Mouse (Mus musculus): ENCODE data around the gene Safb2. TPM values are rescaled to one million over a fixed set of nuclear protein-coding genes. Genes with fewer than 3 reads are reported as not detected.
"Not testable (repeated sequence)": the region's sequence is repeated elsewhere in the genome, so short reads cannot be mapped to it uniquely, and the experiment has no call there.

The Safb2 gene
- polyA plus RNA-seq, 1 experiment from 2014 or later = 43.5 TPM

DNA sequence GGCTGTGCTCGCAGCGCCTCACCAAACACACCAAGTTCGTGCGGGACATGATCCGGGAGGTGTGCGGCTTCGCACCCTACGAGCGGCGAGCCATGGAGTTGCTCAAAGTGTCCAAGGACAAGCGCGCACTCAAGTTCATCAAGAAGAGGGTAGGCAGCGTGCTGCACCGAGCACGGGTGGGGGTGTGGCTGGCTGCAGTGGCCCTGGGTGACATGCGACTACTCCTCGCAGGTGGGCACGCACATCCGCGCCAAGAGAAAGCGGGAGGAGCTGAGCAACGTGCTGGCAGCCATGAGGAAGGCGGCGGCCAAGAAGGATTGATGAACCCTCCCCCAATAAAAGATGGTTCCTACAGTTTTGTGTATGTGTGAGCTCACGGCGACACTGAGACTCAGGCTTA, 29.5 kb upstream of the Safb2 start:
- H3K4me3 ChIP-seq (ENCODE audit: control insufficient read depth in 1 of 2, insufficient read depth in 1 of 2, low read depth in 1 of 2, low read length in 2 of 2) = peak overlapping the region; percentile 75 to 91
- peak overlapping the region; percentile 84 to 88 for H3K27ac ChIP-seq (replicated peaks in 1 of 2; ENCODE audit: control insufficient read depth in 1 of 2, insufficient read depth in 1 of 2, low read depth in 2 of 2, low read length in 2 of 2)
- H3K36me3 ChIP-seq (ENCODE audit: control insufficient read depth, insufficient read depth, low read length) = peaks cover 49% of the 10 kb centered on the region
- not testable (repeated sequence) for H3K27me3 ChIP-seq (ENCODE audit: control insufficient read depth, insufficient read depth, low read length); H3K9me3 ChIP-seq (ENCODE audit: control insufficient read depth, low read length); ATAC-seq (ENCODE audit: insufficient number of reproducible peaks, insufficient read depth, low FRiP score, low read depth)
- H3K4me1 ChIP-seq (ENCODE audit: control insufficient read depth in 2 of 2, insufficient read depth in 2 of 2, low read length in 2 of 2) = peaks cover 3 to 18% of the 10 kb centered on the region in 2 experiments; a peak in 3 of 4 replicates
- H3K9ac ChIP-seq (ENCODE audit: low read length) = peak overlapping the region; percentile 92
- H3K4me2 ChIP-seq (ENCODE audit: low read length) = peak overlapping the region; percentile 87
- 1% methylated on average over 24 of the region's 26 CpGs for WGBS

DNA sequence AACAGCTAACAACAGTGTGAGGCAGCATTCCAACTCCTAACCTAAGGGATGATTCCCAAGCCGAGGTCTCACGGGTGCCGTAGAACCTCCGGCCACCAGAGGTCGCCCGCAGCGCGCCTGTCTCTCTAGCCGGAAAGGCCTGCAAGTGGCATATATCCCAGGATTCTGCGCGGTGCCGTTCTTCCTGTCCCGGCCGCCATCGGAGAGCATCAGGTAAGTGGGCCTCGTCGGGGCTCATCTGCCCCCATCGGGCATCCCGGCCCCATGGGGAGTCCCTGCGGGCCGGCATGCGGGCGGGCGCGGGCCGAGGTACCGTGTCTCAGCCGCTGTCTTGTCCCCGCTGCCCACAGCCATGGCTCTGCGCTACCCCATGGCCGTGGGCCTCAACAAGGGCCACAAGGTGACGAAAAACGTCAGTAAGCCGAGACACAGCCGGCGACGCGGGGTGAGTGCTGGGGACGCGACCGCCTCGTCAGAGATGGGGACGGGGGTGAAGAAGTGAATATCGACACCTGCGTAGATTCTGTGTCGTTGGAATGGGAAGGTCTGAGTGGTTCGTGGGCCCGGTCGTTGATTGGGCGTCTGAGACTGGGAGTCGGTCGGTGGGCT, 29.0 kb upstream of the Safb2 start, which contains the start of gene Rpl36:
Gene Rpl36, plus strand, starts transcription at position 181 of the 609 bp plus-strand sequence.
- Histone ChIP-seq H3K4me2 (ENCODE audit: low read length) (peak within 1 kb of the TSS; percentile 87), H3K4me3 (ENCODE audit: control insufficient read depth in 1 of 2, insufficient read depth in 1 of 2, low read depth in 1 of 2, low read length in 2 of 2) (peak within 1 kb of the TSS; percentile 75 to 91), H3K27me3 (ENCODE audit: control insufficient read depth, insufficient read depth, low read length) (no peaks in the 10 kb centered on the region), H3K9ac (ENCODE audit: low read length) (peak within 1 kb of the TSS; percentile 92), H3K27ac (replicated peaks in 1 of 2; ENCODE audit: control insufficient read depth in 1 of 2, insufficient read depth in 1 of 2, low read depth in 2 of 2, low read length in 2 of 2) (peak within 1 kb of the TSS; percentile 84 to 88), H3K4me1 (ENCODE audit: control insufficient read depth in 2 of 2, insufficient read depth in 2 of 2, low read length in 2 of 2) (peaks cover 8 to 24% of the 10 kb centered on the region in 2 experiments), H3K36me3 (ENCODE audit: control insufficient read depth, insufficient read depth, low read length) (peaks cover 43% of the 10 kb centered on the region), H3K9me3 (ENCODE audit: control insufficient read depth, low read length) (no peaks in the 10 kb centered on the region)
- peak; percentile 29; the same call in 1 of the 2 replicates for ATAC-seq (ENCODE audit: insufficient number of reproducible peaks, insufficient read depth, low FRiP score, low read depth)
- under 1% methylated on average over 51 of the region's 52 CpGs for WGBS

DNA sequence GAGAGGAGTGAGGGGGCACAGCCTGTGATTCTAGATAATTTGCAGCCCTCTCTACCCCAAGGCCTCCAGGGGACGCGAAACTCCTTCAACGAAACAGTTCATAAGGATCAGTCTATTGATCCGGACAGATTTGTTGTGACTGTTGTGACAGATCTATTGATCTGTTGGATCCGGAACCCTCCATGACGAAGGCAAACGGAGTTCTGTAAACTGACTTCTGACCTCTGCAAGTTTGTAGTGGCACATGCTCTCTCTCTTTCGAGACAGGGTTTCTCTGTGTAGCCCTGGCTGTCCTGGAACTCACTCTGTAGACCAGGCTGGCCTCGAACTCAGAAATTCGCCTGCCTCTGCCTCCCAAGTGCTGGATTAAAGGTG, 28.2 kb upstream of the Safb2 start:
- not testable (repeated sequence) for H3K9ac ChIP-seq (ENCODE audit: low read length); H3K4me3 ChIP-seq (ENCODE audit: control insufficient read depth in 1 of 2, insufficient read depth in 1 of 2, low read depth in 1 of 2, low read length in 2 of 2); H3K27ac ChIP-seq (replicated peaks in 1 of 2; ENCODE audit: control insufficient read depth in 1 of 2, insufficient read depth in 1 of 2, low read depth in 2 of 2, low read length in 2 of 2); ATAC-seq (ENCODE audit: insufficient number of reproducible peaks, insufficient read depth, low FRiP score, low read depth); H3K9me3 ChIP-seq (ENCODE audit: control insufficient read depth, low read length); H3K27me3 ChIP-seq (ENCODE audit: control insufficient read depth, insufficient read depth, low read length)
- 0 out of 2 replicates have a peak overlapping the region, but pooled peaks have one; percentile 13 for H3K4me2 ChIP-seq (ENCODE audit: low read length)
- WGBS = 72% methylated on average over 10 of the region's 10 CpGs
- peaks cover 43% of the 10 kb centered on the region for H3K36me3 ChIP-seq (ENCODE audit: control insufficient read depth, insufficient read depth, low read length)
- peaks cover 8 to 28% of the 10 kb centered on the region in 2 experiments for H3K4me1 ChIP-seq (ENCODE audit: control insufficient read depth in 2 of 2, insufficient read depth in 2 of 2, low read length in 2 of 2)

DNA sequence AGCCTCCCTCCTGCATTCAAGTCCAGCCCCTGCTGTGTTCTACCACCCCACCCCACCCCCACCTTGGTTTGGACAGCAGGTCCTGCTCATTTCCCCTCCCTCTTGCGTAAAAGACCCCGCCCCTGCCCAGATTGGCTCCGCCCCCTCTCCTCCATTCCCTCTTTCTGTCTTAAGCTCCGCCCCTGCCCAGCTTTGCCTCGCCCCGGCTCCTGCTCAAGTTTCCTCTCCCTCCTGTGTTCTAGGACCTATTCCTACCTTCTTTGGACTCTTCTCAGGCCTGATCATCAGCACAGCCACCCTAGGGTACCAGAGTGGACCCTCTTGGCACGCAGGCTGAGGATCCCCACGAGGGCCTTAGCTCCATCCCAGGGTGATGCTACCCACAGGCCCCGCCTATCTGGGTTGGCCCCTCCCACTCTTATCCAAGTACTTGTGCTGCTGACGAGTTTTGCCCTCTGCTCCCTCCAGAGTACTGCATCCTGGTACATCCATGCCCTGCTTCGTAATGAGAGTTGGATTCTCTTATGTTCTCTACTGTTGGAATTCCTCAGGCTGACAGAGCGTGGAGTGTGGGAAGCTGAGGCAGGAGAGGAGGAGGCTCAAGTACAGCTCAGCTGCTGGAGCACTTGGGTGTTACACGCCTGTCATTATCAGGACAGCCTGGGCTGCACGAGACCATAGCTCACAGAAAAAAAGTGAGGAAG, 27.6 kb upstream of the Safb2 start:
- Histone ChIP-seq H3K4me3 (ENCODE audit: control insufficient read depth in 1 of 2, insufficient read depth in 1 of 2, low read depth in 1 of 2, low read length in 2 of 2) (no peak overlapping the region), H3K9me3 (ENCODE audit: control insufficient read depth, low read length) (no peaks in the 10 kb centered on the region), H3K9ac (ENCODE audit: low read length) (no peak overlapping the region), H3K27me3 (ENCODE audit: control insufficient read depth, insufficient read depth, low read length) (no peaks in the 10 kb centered on the region), H3K4me2 (ENCODE audit: low read length) (0 out of 2 replicates have a peak overlapping the region, but pooled peaks have one; percentile 13), H3K4me1 (ENCODE audit: control insufficient read depth in 2 of 2, insufficient read depth in 2 of 2, low read length in 2 of 2) (peaks cover 8 to 28% of the 10 kb centered on the region in 2 experiments), H3K36me3 (ENCODE audit: control insufficient read depth, insufficient read depth, low read length) (peaks cover 43% of the 10 kb centered on the region), H3K27ac (replicated peaks in 1 of 2; ENCODE audit: control insufficient read depth in 1 of 2, insufficient read depth in 1 of 2, low read depth in 2 of 2, low read length in 2 of 2) (no peak overlapping the region)
- ATAC-seq (ENCODE audit: insufficient number of reproducible peaks, insufficient read depth, low FRiP score, low read depth) = no peak
- WGBS = 18% methylated on average over 14 of the region's 14 CpGs

DNA sequence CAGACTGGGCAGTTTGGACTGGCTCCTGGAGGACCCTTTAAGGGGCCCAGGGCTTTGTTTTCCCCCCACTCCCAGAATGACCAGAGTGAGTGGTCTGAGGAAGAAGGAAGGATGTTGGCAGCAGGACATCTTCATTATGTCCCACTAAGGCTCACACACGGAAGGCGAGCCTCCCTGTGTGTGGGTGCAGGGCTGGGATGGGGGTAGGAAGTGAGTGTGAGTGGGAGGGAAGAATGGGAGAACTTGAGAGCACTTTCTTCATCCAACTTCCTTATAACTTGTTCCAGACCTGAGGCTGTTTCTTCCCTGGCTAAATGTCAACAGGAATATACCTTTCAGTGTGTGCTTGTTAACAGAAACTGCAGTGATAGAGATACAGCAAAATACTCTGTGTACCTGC, 26.9 kb upstream of the Safb2 start:
- Histone ChIP-seq H3K27me3 (ENCODE audit: control insufficient read depth, insufficient read depth, low read length) (no peaks in the 10 kb centered on the region), H3K9me3 (ENCODE audit: control insufficient read depth, low read length) (no peaks in the 10 kb centered on the region), H3K9ac (ENCODE audit: low read length) (no peak overlapping the region), H3K36me3 (ENCODE audit: control insufficient read depth, insufficient read depth, low read length) (peaks cover 43% of the 10 kb centered on the region), H3K4me1 (ENCODE audit: control insufficient read depth in 2 of 2, insufficient read depth in 2 of 2, low read length in 2 of 2) (peaks cover 8 to 28% of the 10 kb centered on the region in 2 experiments), H3K27ac (replicated peaks in 1 of 2; ENCODE audit: control insufficient read depth in 1 of 2, insufficient read depth in 1 of 2, low read depth in 2 of 2, low read length in 2 of 2) (no peak overlapping the region), H3K4me3 (ENCODE audit: control insufficient read depth in 1 of 2, insufficient read depth in 1 of 2, low read depth in 1 of 2, low read length in 2 of 2) (no peak overlapping the region), H3K4me2 (ENCODE audit: low read length) (no peak overlapping the region)
- ATAC-seq (ENCODE audit: insufficient number of reproducible peaks, insufficient read depth, low FRiP score, low read depth) = no peak
- 65% methylated on average over 2 of the region's 2 CpGs for WGBS

DNA sequence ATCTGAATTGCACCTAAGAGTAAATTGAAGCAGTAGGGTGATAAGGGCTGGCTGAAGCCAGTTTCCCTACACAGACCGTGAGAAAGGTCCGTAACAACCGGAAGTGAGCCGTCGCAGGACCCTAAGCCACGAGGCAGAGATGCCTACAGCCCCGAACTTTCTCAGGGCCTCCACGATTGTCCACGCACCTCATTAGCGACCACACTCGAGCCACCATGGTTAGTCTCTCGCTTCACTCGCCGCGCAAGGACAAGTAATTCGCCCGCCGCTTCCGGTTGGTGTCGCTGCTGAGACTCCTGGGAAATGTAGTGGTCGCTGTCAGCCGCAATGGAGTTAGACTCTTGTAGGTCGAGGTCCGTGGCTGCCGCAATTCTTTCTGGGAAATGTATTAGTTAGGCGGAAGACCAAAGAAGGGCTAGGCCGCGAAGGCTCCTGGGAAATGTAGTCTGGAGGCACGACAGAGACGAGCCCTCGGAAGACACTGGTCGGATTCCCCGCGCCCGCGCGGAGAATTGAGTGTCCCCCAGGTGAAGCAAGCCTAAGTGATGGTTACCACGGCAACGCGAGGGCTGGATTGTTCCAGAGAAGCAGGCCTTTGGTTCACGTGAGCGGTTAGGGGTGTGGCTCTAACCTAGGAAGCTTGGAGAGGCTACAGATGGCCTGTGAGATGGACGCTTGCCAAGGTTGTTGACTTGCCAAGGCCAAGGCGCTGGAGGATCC, 25.2 kb upstream of the Safb2 start, which contains the start of gene 2410015M20Rik:
Gene 2410015M20Rik, minus strand, starts transcription at position 320 of the 720 bp plus-strand sequence.
- WGBS = under 1% methylated on average over 44 of the region's 44 CpGs

DNA sequence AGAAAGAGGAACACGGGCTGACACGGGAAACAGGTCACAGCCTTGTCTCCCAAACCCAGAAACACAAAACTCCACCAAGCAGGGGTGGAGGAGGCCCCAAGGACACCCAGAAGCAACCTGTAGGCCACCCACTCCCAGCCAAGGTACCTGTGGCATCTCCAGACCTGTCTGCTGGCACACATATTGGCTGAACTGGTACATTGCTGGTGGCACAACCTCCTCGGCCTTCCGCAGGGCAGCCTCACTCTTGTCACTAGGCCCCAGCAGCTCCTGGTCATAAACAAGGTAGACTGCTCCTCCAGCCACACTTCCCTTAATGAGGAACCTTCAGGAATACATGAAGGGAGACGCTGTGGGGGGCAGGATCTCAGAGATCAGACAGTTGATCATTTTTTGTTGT, 24.3 kb upstream of the Safb2 start:
- Histone ChIP-seq H3K27me3 (ENCODE audit: control insufficient read depth, insufficient read depth, low read length) (no peaks in the 10 kb centered on the region), H3K4me3 (ENCODE audit: control insufficient read depth in 1 of 2, insufficient read depth in 1 of 2, low read depth in 1 of 2, low read length in 2 of 2) (peak overlapping the region; percentile 73 to 95)
- 36% methylated on average over 5 of the region's 5 CpGs for WGBS

More for the DNA sequence above, 25.2 kb upstream of the Safb2 start, which contains the start of gene 2410015M20Rik:
- ATAC-seq (ENCODE audit: insufficient number of reproducible peaks, insufficient read depth, low FRiP score, low read depth) = peak; percentile 83
- Histone ChIP-seq H3K4me2 (ENCODE audit: low read length) (peak within 1 kb of the TSS; percentile 71), H3K4me3 (ENCODE audit: control insufficient read depth in 1 of 2, insufficient read depth in 1 of 2, low read depth in 1 of 2, low read length in 2 of 2) (peak within 1 kb of the TSS; percentile 73 to 95), H3K4me1 (ENCODE audit: control insufficient read depth in 2 of 2, insufficient read depth in 2 of 2, low read length in 2 of 2) (peaks cover 8 to 20% of the 10 kb centered on the region in 2 experiments), H3K9me3 (ENCODE audit: control insufficient read depth, low read length) (no peaks in the 10 kb centered on the region), H3K36me3 (ENCODE audit: control insufficient read depth, insufficient read depth, low read length) (peaks cover 43% of the 10 kb centered on the region), H3K9ac (ENCODE audit: low read length) (peak within 1 kb of the TSS; percentile 89), H3K27me3 (ENCODE audit: control insufficient read depth, insufficient read depth, low read length) (no peaks in the 10 kb centered on the region), H3K27ac (replicated peaks in 1 of 2; ENCODE audit: control insufficient read depth in 1 of 2, insufficient read depth in 1 of 2, low read depth in 2 of 2, low read length in 2 of 2) (peak within 1 kb of the TSS; percentile 53 to 76)

More for the DNA sequence above, 24.3 kb upstream of the Safb2 start:
- Histone ChIP-seq H3K27ac (replicated peaks in 1 of 2; ENCODE audit: control insufficient read depth in 1 of 2, insufficient read depth in 1 of 2, low read depth in 2 of 2, low read length in 2 of 2) (peak overlapping the region in 1 of 2 experiments; percentile 53; a peak in 2 of 4 replicates), H3K9ac (ENCODE audit: low read length) (peak overlapping the region; percentile 89), H3K4me1 (ENCODE audit: control insufficient read depth in 2 of 2, insufficient read depth in 2 of 2, low read length in 2 of 2) (peaks cover 5 to 15% of the 10 kb centered on the region in 2 experiments), H3K9me3 (ENCODE audit: control insufficient read depth, low read length) (no peaks in the 10 kb centered on the region), H3K4me2 (ENCODE audit: low read length) (peak overlapping the region; percentile 71), H3K36me3 (ENCODE audit: control insufficient read depth, insufficient read depth, low read length) (peaks cover 47% of the 10 kb centered on the region)
- ATAC-seq (ENCODE audit: insufficient number of reproducible peaks, insufficient read depth, low FRiP score, low read depth) = no peak
